10 mouse cellular contexts compared by ENCODE assay signal in the genomic region with DNA sequence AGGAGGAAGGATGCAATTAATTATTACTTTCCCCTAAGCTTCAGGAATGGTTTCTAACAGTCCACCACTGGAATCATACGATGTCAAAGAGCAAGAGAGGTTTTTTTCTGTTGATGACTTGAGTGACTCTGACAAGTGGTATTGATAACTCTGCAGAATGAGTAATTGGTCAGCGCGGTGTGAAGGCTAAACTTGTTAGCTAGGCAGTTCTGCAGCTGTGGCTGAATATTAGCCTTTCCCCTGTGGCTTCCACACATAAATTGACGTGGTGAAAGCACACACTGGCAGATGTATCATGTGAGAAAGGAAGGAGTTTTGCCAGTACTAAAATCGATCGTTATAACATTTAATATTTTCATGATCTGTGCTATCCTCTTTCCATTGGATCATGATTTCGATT.
"Had no signal": no experiment of that assay in that cellular context is flagged by ENCODE, and none has a peak within 500 bp of the region (broad histone marks: within the 10 kb centered on the region; RNA-seq: fewer than 3 reads in every experiment).

No protein-coding gene starts in this region.

- H3K4me3 ChIP-seq: layer of hippocampus, adult 2 months; limb, embryonic 13.5 days had no signal

- H3K9ac ChIP-seq: limb, embryonic 13.5 days; liver, embryonic 14.5 days had no signal

- H3K27me3 ChIP-seq: limb, embryonic 13.5 days had no signal

- H3K4me2 ChIP-seq: limb, embryonic 13.5 days had no signal

- H3K36me3 ChIP-seq: limb, embryonic 13.5 days had no signal

- DNase-seq: kidney, adult 18-20 months; kidney, postnatal 10 days; kidney, postnatal 4 days; lung, adult 18-20 months; lung, postnatal 36 days; thymus, adult 18-20 months; thymus, postnatal 14 days had no signal

- H3K4me1 ChIP-seq: limb, embryonic 13.5 days had no signal

- H3K9me3 ChIP-seq: limb, embryonic 13.5 days had no signal

- H3K27ac ChIP-seq: layer of hippocampus, adult 2 months; limb, embryonic 13.5 days; liver, embryonic 14.5 days had no signal
